Mouse (Mus musculus): ENCODE results near the gene Casp7.
"Not testable (repeated sequence)": the region's sequence is repeated elsewhere in the genome, so short reads cannot be mapped to it uniquely, and the experiment has no call there.

The Casp7 gene

GRCm38 (mm10) chr19:56381407-56381806, 15.5 kb upstream of the Casp7 start:
- no peak for DNase-seq (ENCODE audit: low read depth in 2 of 2, low spot score in 2 of 2)

GRCm38 (mm10) chr19:56385546-56385945, 11.4 kb upstream of the Casp7 start:
- DNase-seq (ENCODE audit: low read depth in 2 of 2, low spot score in 2 of 2) = no peak

- DNase-seq (ENCODE audit: low read depth in 2 of 2, low spot score in 2 of 2) = no peak
Observed at GRCm38 (mm10) chr19:56386095-56386494, 10.8 kb upstream of the Casp7 start.

- no peak for DNase-seq (ENCODE audit: low read depth in 2 of 2, low spot score in 2 of 2)
Observed at GRCm38 (mm10) chr19:56387726-56388302, 9.1 kb upstream of the Casp7 start.

GRCm38 (mm10) chr19:56389176-56389575, 7.8 kb upstream of the Casp7 start:
- DNase-seq (ENCODE audit: low read depth in 2 of 2, low spot score in 2 of 2) = no peak

- DNase-seq (ENCODE audit: low read depth in 2 of 2, low spot score in 2 of 2) = no peak
Observed at GRCm38 (mm10) chr19:56389879-56390278, 7.0 kb upstream of the Casp7 start, which contains the start of gene Nrap. Gene Nrap (minus strand): TSS chr19:56390037.

GRCm38 (mm10) chr19:56391307-56392046, 5.5 kb upstream of the Casp7 start:
- no peak for DNase-seq (ENCODE audit: low read depth in 2 of 2, low spot score in 2 of 2)

- no peak for DNase-seq (ENCODE audit: low read depth in 2 of 2, low spot score in 2 of 2)
Observed at GRCm38 (mm10) chr19:56393311-56393866, 3.5 kb upstream of the Casp7 start.

- no peak for DNase-seq (ENCODE audit: low read depth in 2 of 2, low spot score in 2 of 2)
Observed at GRCm38 (mm10) chr19:56395183-56395935, 1.6 kb upstream of the Casp7 start.

GRCm38 (mm10) chr19:56396227-56396626, 702 bp upstream of the Casp7 start:
- DNase-seq (ENCODE audit: low read depth in 2 of 2, low spot score in 2 of 2) = no peak

- DNase-seq (ENCODE audit: low read depth in 2 of 2, low spot score in 2 of 2) = peak in 1 of 2 experiments; percentile 2
Observed at GRCm38 (mm10) chr19:56397663-56398527, 966 bp downstream of the Casp7 start.

GRCm38 (mm10) chr19:56398528-56398795, 1.5 kb downstream of the Casp7 start:
- DNase-seq (ENCODE audit: low read depth in 2 of 2, low spot score in 2 of 2) = no peak

GRCm38 (mm10) chr19:56400200-56400599, 3.3 kb downstream of the Casp7 start:
- DNase-seq (ENCODE audit: low read depth in 2 of 2, low spot score in 2 of 2) = peak; percentile 56 to 78

GRCm38 (mm10) chr19:56401864-56402263, 4.9 kb downstream of the Casp7 start:
- no peak for DNase-seq (ENCODE audit: low read depth in 2 of 2, low spot score in 2 of 2)

- DNase-seq (ENCODE audit: low read depth in 2 of 2, low spot score in 2 of 2) = no peak
Observed at GRCm38 (mm10) chr19:56405824-56406223, 8.9 kb downstream of the Casp7 start.

GRCm38 (mm10) chr19:56406581-56406980, 9.7 kb downstream of the Casp7 start:
- no peak for DNase-seq (ENCODE audit: low read depth in 2 of 2, low spot score in 2 of 2)

GRCm38 (mm10) chr19:56409884-56410283, 13.0 kb downstream of the Casp7 start:
- not testable (repeated sequence) for DNase-seq (ENCODE audit: low read depth in 2 of 2, low spot score in 2 of 2)

- DNase-seq (ENCODE audit: low read depth in 2 of 2, low spot score in 2 of 2) = no peak
Observed at GRCm38 (mm10) chr19:56418404-56418803, 21.5 kb downstream of the Casp7 start.

- DNase-seq (ENCODE audit: low read depth in 2 of 2, low spot score in 2 of 2) = no peak
Observed at GRCm38 (mm10) chr19:56419452-56419851, 22.5 kb downstream of the Casp7 start.

GRCm38 (mm10) chr19:56420345-56420744, 23.4 kb downstream of the Casp7 start:
- no peak for DNase-seq (ENCODE audit: low read depth in 2 of 2, low spot score in 2 of 2)
